Mouse (Mus musculus) hindbrain, embryonic 11.5 days (tissue): ENCODE data around the gene Fam126a. TPM values are rescaled to one million over a fixed set of nuclear protein-coding genes. Genes with fewer than 3 reads are reported as not detected.

Experiments
- ATAC-seq: fragments of 200-750 bp; cut with Nextera tagmentation; 2 replicates; pipeline ENCODE4 v1.8.0; 2017; ENCODE audit warnings: mild to moderate bottlenecking, moderate TSS enrichment, moderate library complexity; ENCODE audit not compliant: low FRiP score
- DNase-seq: peaks from one replicate; pipeline ENCODE4 v3.0.0-alpha.2; 2015; ENCODE audit warnings: low spot score
- H3K27ac ChIP-seq: fragments of 300-500 bp; sonication (generic); 2 replicates; pipeline ENCODE4 v1.5.1; 2014; ENCODE audit warnings: mild to moderate bottlenecking, low read depth, low read length
- H3K27me3 ChIP-seq: fragments of 300-500 bp; sonication (generic); 2 replicates; pipeline ENCODE4 v1.6.1; 2014; ENCODE audit warnings: mild to moderate bottlenecking, low read length, moderate library complexity, mixed read lengths; ENCODE audit not compliant: control insufficient read depth, insufficient read depth
- H3K36me3 ChIP-seq: fragments of 300-500 bp; sonication (generic); 2 replicates; pipeline ENCODE4 v1.6.1; 2014; ENCODE audit warnings: mild to moderate bottlenecking, low read length, moderate library complexity, mixed read lengths; ENCODE audit not compliant: control insufficient read depth, insufficient read depth
- H3K4me1 ChIP-seq: fragments of 300-500 bp; sonication (generic); replicated peaks from 2 replicates; pipeline ENCODE4 v1.6.1; 2014; ENCODE audit warnings: low read length, mixed read lengths; ENCODE audit not compliant: control insufficient read depth, insufficient read depth
- H3K4me2 ChIP-seq: fragments of 300-500 bp; sonication (generic); replicated peaks from 2 replicates; pipeline ENCODE4 v1.6.1; 2014; ENCODE audit warnings: mild to moderate bottlenecking, low read depth, low read length
- H3K4me3 ChIP-seq: fragments of 300-500 bp; sonication (generic); 2 replicates; pipeline ENCODE4 v1.5.1; 2014; ENCODE audit warnings: low read depth, low read length
- H3K9ac ChIP-seq: fragments of 300-500 bp; sonication (generic); 2 replicates; pipeline ENCODE4 v1.6.1; 2014; ENCODE audit warnings: low read depth, low read length
- H3K9me3 ChIP-seq: fragments of 300-500 bp; sonication (generic); 2 replicates; pipeline ENCODE4 v1.6.1; 2016; ENCODE audit warnings: low read length; ENCODE audit not compliant: control insufficient read depth
- WGBS: fragments of 180-500 bp; shearing (Covaris S2); extraction: QIAGEN DNeasy Blood & Tissue Kit; methylation state at CpG from one replicate; pipeline ENCODE4 v1.1.7; 2014; 5-methylcytosine and 5-hydroxymethylcytosine counted together
- polyA plus RNA-seq: library from polyadenylated mRNA; unstranded; fragments of >200 nt; fragmentation: Nextera tagmentation; extraction: Ambion mirVana; gene quantifications from 2 replicates; pipeline ENCODE4 v1.2.1, GENCODE M21; 2014

Gene Fam126a
- polyA plus RNA-seq, 1 experiment from 2014 or later: 38.8 TPM

GRCm38 (mm10) chr5:24045998-24046631 is 15.6 kb upstream of the Fam126a start:
- Histone ChIP-seq H3K4me1 (no peaks in the 10 kb centered on the region), H3K36me3 (no peaks in the 10 kb centered on the region), H3K9ac (no peak overlapping the region), H3K9me3 (no peaks in the 10 kb centered on the region), H3K27ac (no peak overlapping the region), H3K27me3 (no peaks in the 10 kb centered on the region), H3K4me2 (no peak overlapping the region), H3K4me3 (no peak overlapping the region)
- DNase-seq (no peak), ATAC-seq (no peak)
- 72% methylated on average over 4 of the region's 4 CpGs for WGBS

- Histone ChIP-seq H3K27me3 (no peaks in the 10 kb centered on the region), H3K9me3 (no peaks in the 10 kb centered on the region), H3K4me1 (no peaks in the 10 kb centered on the region), H3K9ac (no peak overlapping the region), H3K4me2 (no peak overlapping the region), H3K27ac (no peak overlapping the region), H3K4me3 (no peak overlapping the region), H3K36me3 (no peaks in the 10 kb centered on the region)
- 41% methylated on average over 1 of the region's 1 CpGs for WGBS
- DNase-seq (no peak), ATAC-seq (no peak)
Measured at GRCm38 (mm10) chr5:24044387-24044786, 13.9 kb upstream of the Fam126a start.

GRCm38 (mm10) chr5:24043367-24043766 is 12.9 kb upstream of the Fam126a start:
- DNase-seq: no peak
- no peaks in the 10 kb centered on the region for H3K36me3 ChIP-seq
- no peaks in the 10 kb centered on the region for H3K4me1 ChIP-seq
- H3K9ac ChIP-seq: no peak overlapping the region
- H3K4me3 ChIP-seq: no peak overlapping the region
- H3K4me2 ChIP-seq: no peak overlapping the region
- no peaks in the 10 kb centered on the region for H3K27me3 ChIP-seq
- no peak overlapping the region for H3K27ac ChIP-seq
- ATAC-seq: no peak
- WGBS: 93% methylated on average over 2 of the region's 2 CpGs
- H3K9me3 ChIP-seq: no peaks in the 10 kb centered on the region

- ATAC-seq: no peak
- H3K27ac ChIP-seq: no peak overlapping the region
- H3K36me3 ChIP-seq: no peaks in the 10 kb centered on the region
- H3K9me3 ChIP-seq: no peaks in the 10 kb centered on the region
- no peaks in the 10 kb centered on the region for H3K4me1 ChIP-seq
- no peak overlapping the region for H3K4me2 ChIP-seq
- no peak for DNase-seq
- H3K9ac ChIP-seq: no peak overlapping the region
- H3K27me3 ChIP-seq: no peaks in the 10 kb centered on the region
- whole genome bisulfite sequencing: 86% methylated on average over 4 of the region's 4 CpGs
- H3K4me3 ChIP-seq: no peak overlapping the region
Measured at GRCm38 (mm10) chr5:24041341-24041852, 10.9 kb upstream of the Fam126a start.

GRCm38 (mm10) chr5:24040601-24041000 is 10.1 kb upstream of the Fam126a start:
- no peak overlapping the region for H3K4me3 ChIP-seq
- H3K36me3 ChIP-seq: no peaks in the 10 kb centered on the region
- H3K9ac ChIP-seq: no peak overlapping the region
- no peak for DNase-seq
- no peak overlapping the region for H3K4me2 ChIP-seq
- ATAC-seq: no peak
- no peaks in the 10 kb centered on the region for H3K4me1 ChIP-seq
- no peaks in the 10 kb centered on the region for H3K27me3 ChIP-seq
- H3K9me3 ChIP-seq: no peaks in the 10 kb centered on the region
- H3K27ac ChIP-seq: no peak overlapping the region

- WGBS: 89% methylated on average over 5 of the region's 5 CpGs
- no peak for ATAC-seq
- Histone ChIP-seq H3K4me2 (no peak overlapping the region), H3K9me3 (no peaks in the 10 kb centered on the region), H3K9ac (no peak overlapping the region), H3K36me3 (no peaks in the 10 kb centered on the region), H3K27me3 (no peaks in the 10 kb centered on the region), H3K4me3 (no peak overlapping the region), H3K4me1 (no peaks in the 10 kb centered on the region), H3K27ac (no peak overlapping the region)
- no peak for DNase-seq
Measured at GRCm38 (mm10) chr5:24039423-24039822, 8.9 kb upstream of the Fam126a start.

- Histone ChIP-seq H3K4me1 (no peaks in the 10 kb centered on the region), H3K27ac (no peak overlapping the region), H3K36me3 (no peaks in the 10 kb centered on the region), H3K9ac (no peak overlapping the region), H3K4me3 (no peak overlapping the region), H3K27me3 (no peaks in the 10 kb centered on the region), H3K4me2 (no peak overlapping the region), H3K9me3 (no peaks in the 10 kb centered on the region)
- ATAC-seq (no peak), DNase-seq (no peak)
- 83% methylated on average over 5 of the region's 5 CpGs for WGBS
Measured at GRCm38 (mm10) chr5:24038819-24039218, 8.3 kb upstream of the Fam126a start.

GRCm38 (mm10) chr5:24038190-24038589 is 7.7 kb upstream of the Fam126a start:
- DNase-seq (no peak), ATAC-seq (no peak)
- no peaks in the 10 kb centered on the region for H3K4me1 ChIP-seq
- H3K27me3 ChIP-seq: no peaks in the 10 kb centered on the region
- no peak overlapping the region for H3K9ac ChIP-seq
- no peak overlapping the region for H3K27ac ChIP-seq
- 94% methylated on average over 2 of the region's 2 CpGs for WGBS
- no peaks in the 10 kb centered on the region for H3K9me3 ChIP-seq
- H3K4me2 ChIP-seq: no peak overlapping the region
- H3K36me3 ChIP-seq: no peaks in the 10 kb centered on the region
- H3K4me3 ChIP-seq: no peak overlapping the region

GRCm38 (mm10) chr5:24036731-24037130 is 6.2 kb upstream of the Fam126a start:
- ATAC-seq (no peak), DNase-seq (no peak)
- WGBS: 86% methylated on average over 6 of the region's 6 CpGs
- Histone ChIP-seq H3K4me3 (no peak overlapping the region), H3K27me3 (no peaks in the 10 kb centered on the region), H3K4me2 (no peak overlapping the region), H3K4me1 (no peaks in the 10 kb centered on the region), H3K36me3 (no peaks in the 10 kb centered on the region), H3K9ac (no peak overlapping the region), H3K9me3 (no peaks in the 10 kb centered on the region), H3K27ac (no peak overlapping the region)
